Mouse (Mus musculus) fibroblast of lung, adult 2 months (primary cell): ENCODE measurements around the gene Tyms.

Source experiments
- DNase-seq: peaks from one replicate; pipeline ENCODE4 v3.0.0-alpha.2; 2011; ENCODE audit warnings: low read depth

The Tyms gene

GRCm38 (mm10) chr5:30072825-30073821 is at the start of gene Tyms:
Gene Tyms, minus strand, starts transcription at chr5:30073617.
- peak; percentile 47 for DNase-seq

DNA sequence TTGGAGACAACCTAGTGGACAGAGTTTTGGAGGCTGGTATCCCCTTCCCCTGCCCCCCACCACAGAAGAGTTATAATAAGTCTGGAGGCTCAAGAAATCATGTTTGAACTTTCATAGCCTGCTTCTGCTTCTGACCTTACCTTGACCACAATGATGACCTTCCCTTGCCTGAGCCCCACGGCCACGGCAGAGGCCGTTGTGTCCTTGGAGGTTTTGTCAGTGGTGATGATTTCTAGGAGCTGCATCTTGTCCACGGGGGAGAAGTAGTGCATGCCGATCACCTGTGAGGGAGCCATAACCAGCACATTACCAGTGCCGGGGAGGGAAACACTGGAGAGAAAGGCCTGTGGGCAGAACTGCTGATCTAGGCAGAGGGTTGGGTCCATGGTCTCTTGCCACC is 49.1 kb upstream of the Tyms start:
- no peak for DNase-seq

GRCm38 (mm10) chr5:30120106-30120505 is 46.7 kb upstream of the Tyms start:
- DNase-seq, result no peak

GRCm38 (mm10) chr5:30119163-30119562 is 45.7 kb upstream of the Tyms start:
- no peak for DNase-seq

DNA sequence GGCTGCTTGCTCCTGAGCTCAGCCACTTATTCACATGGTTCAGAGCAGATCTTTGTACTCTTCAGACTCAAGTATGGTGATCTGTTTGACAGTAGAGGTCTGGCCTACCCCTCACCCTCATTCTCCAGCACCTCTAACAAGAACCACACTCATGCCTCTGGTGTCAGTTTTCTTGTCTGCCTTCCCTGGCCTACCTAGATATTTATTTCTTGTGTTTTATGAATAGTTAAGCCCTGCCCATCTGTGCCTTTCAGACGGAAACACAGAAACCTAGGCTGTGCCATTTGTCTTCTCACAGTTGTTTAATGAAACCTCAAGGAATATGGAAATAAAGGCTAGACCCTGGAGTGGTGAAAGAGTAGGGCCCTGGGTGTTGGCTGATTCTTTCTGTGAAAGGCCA is 44.6 kb upstream of the Tyms start:
- DNase-seq, result no peak

GRCm38 (mm10) chr5:30115718-30116117 is 42.3 kb upstream of the Tyms start:
- no peak for DNase-seq

DNA sequence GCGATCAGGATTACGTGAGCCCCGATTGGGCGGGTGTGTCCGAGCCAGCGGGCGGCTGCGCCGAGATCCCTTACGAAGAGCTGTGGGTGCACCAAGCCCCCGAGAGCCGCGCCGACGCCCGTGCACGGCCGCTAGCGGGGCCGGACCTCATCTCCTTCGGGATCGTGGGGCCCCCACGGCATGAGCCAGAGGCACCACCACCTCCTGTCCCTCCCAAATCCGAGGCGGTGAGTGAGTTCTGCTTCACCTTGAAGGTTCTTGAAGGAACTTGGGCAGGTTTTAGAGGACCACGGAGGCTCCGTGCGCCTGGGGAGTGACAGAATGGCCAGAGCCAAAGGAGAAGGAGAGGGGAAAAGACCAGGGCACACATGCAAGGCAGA is 41.3 kb upstream of the Tyms start:
- DNase-seq, result no peak

DNA sequence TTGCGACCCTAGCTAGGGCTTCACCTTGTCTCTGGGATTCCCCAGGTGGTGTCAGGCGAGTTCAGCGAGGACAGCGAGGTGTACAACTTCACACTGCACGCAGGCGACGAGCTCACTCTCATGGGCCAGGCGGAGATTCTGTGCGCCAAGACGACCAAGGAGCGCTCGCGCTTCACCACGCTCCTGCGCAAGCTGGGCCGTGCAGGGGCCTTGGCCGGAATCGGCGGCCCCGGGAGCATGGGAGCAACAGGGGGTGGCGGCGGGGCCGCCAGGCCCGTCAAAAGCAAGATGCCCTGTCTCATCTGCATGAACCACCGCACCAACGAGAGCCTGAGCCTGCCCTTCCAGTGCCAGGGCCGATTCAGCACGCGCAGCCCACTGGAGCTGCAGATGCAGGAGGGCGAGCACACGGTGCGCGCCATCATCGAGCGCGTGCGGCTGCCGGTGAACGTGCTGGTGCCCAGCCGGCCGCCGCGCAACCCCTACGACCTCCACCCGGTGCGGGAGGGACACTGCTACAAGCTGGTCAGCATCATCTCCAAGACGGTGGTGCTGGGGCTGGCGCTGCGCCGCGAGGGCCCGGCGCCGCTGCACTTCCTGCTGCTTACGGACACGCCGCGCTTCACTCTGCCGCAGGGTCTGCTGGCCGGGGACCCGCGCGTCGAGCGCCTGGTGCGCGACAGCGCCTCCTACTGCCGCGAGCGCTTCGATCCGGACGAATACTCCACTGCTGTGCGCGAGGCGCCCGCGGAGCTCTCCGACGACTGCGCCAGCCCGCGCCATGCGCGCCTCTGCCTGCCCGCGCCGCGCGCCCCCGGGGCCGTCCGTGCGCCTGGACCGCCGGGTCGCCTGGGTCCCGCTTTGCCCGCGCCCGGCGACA is 40.7 kb upstream of the Tyms start:
- DNase-seq, result no peak

- no peak for DNase-seq
These were observed 39.2 kb upstream of the Tyms start for GRCm38 (mm10) chr5:30112533-30113068.

DNA sequence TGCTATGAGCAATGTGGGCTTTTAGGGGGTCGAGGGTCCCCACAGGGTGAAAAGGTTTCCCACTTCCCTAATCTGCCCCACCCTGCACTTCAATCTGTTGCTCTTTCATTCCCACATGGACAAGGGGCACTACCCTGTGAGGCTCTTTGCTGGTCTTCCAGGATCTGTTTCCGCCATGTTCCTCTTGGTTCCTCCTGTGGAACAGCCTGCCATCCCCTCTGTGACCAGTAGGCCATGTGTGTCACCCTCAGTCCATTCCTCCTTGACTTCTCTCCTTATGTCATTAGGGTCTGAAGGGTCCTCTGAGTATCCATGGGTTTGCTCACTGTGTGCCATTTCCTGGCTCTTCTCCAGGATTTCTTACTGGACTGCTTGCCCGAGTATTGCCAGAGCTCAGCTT is 38.4 kb upstream of the Tyms start:
- no peak for DNase-seq

DNA sequence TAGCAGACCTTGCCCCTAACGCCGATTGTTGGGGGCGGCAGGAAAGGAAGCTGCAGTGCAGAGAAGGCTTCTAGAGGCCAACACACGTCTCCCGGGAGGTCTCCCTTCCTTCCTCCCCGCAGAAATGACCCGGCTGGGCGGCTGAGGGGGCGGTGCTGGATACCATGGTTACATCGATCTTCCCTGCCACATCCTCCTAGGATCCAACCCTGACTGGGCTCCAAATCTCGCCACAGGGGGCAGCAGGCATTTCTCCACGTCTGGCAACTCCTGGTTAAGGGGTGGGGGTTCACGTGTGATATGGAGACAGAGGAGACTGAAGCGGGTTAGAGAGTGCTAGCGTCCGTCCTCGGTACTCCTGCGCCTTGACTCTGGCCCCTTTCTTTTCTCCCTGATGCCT is 37.7 kb upstream of the Tyms start:
- no peak for DNase-seq

GRCm38 (mm10) chr5:30110371-30111060 is 37.1 kb upstream of the Tyms start:
- no peak for DNase-seq

GRCm38 (mm10) chr5:30109899-30110298 is 36.5 kb upstream of the Tyms start:
- no peak for DNase-seq

- DNase-seq, result no peak
These were observed 34.8 kb upstream of the Tyms start for GRCm38 (mm10) chr5:30108233-30108632.

- no peak for DNase-seq
These were observed 34.2 kb upstream of the Tyms start for GRCm38 (mm10) chr5:30107611-30108041.

DNA sequence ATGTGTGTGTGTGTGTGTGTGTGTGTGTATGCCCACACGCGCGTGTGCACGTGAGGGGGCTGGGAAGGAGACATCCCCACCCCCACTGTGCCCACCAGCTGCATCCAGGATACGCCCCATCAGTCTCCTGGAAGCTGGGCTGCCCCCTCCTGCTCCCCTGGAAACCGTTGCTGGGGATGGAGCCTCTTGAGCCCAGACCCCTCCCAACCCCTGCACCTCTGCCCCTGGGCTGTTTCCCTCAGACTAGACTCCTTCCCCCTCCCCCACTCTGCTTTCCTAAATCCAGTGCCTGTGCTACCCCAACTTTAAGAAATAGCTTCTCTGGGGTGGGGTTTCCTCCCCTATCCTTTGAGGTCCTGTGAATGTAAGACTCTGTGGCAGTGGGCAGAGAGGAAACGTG is 33.8 kb upstream of the Tyms start:
- DNase-seq, result no peak

DNA sequence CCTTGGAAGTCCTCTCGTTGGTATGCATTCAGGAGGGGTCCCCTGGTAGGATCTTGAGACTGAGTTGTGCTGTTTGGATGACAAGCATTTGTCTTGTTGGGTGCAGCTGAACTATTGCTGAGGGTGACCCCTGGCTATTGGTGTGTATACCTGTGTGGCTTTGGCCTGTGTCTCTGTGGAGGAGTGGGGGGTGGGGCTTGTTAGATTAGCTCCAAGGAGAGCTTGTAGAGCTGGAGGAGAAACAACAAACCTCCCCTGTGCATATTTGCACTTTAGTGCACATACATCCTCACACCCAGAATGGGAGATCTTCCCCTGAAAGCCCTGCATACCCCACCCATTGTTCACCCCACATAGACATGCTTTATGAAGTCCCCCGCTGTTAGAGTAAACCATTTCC is 33.3 kb upstream of the Tyms start:
- DNase-seq, result no peak

DNA sequence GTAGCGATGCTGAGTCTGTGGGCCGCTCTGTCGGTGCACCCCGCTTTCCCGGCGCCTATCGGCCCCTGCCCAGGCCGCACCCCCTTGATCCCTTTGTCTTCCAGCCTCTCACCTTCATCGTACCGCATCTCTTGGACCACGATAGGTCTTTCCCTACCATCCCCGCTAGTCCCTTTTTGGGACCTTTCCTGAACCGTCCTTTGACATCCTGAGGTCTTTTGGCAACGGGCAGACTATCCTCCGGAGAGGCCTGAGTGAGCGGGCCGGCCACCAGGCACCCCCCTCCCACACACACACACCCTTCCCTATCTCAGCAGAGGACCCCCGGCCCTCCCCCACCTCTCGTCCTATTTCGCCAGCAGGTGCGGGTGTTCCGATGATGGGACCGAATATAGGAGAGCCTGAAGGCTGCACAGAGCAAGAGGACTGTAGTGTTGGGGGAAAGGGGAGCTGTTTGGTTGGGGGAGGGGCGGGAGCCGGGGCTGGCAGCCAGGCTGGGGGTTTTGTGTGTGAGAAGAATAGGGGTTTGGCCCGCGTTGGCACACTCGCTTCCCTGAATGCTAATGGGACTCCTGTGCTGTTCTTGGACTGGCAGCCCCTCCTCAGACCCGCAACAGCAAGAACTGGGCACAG is 32.4 kb upstream of the Tyms start, which contains the start of gene 3110082J24Rik:
TSS of gene 3110082J24Rik (minus strand) at position 419 of the 633 bp plus-strand sequence.
- no peak for DNase-seq

- DNase-seq, result no peak
These were observed 31.6 kb upstream of the Tyms start, which contains the start of gene Garem2 for GRCm38 (mm10) chr5:30104841-30105667. Gene Garem2, plus strand, starts transcription at chr5:30105161.

GRCm38 (mm10) chr5:30104339-30104738 is 30.9 kb upstream of the Tyms start:
- DNase-seq, result no peak
